Mouse (Mus musculus) myocyte (in vitro differentiated cells): ENCODE data around the gene Slc25a22. TPM values are rescaled to one million over a fixed set of nuclear protein-coding genes. Genes with fewer than 3 reads are reported as not detected.

Experiments used
- H3K27me3 ChIP-seq: one replicate; pipeline ENCODE4 v1.6.1; 2011; ENCODE audit not compliant: control insufficient read depth, insufficient read depth, insufficient read length
- H3K36me3 ChIP-seq: one replicate; pipeline ENCODE4 v1.6.1; 2011; ENCODE audit not compliant: control insufficient read depth, insufficient read depth
- H3K4me2 ChIP-seq: one replicate; pipeline ENCODE4 v1.6.1; 2011; ENCODE audit warnings: low read depth, control low read depth
- H3K4me3 ChIP-seq: one replicate; pipeline ENCODE4 v1.5.1; 2011; ENCODE audit warnings: mild to moderate bottlenecking, control low read depth, moderate library complexity
- H3K79me2 ChIP-seq: one replicate; pipeline ENCODE4 v1.6.1; 2011; ENCODE audit not compliant: control insufficient read depth, insufficient read depth
- H3ac ChIP-seq: one replicate; pipeline ENCODE4 v1.6.1; 2011; ENCODE audit not compliant: control insufficient read depth, insufficient read length
- CEBPB ChIP-seq: IDR thresholded peaks from 2 replicates; pipeline ENCODE4 v1.6.1; 2011; ENCODE audit warnings: mild to moderate bottlenecking, moderate library complexity; ENCODE audit not compliant: poor library complexity, insufficient read depth, severe bottlenecking
- E2F4 ChIP-seq: IDR thresholded peaks from one replicate; pipeline ENCODE4 v1.6.1; 2011; ENCODE audit warnings: mild to moderate bottlenecking, control low read depth, moderate library complexity; ENCODE audit not compliant: insufficient read depth
- MAX ChIP-seq: IDR thresholded peaks from one replicate; pipeline ENCODE4 v1.6.1; 2011; ENCODE audit warnings: low read depth, mild to moderate bottlenecking, control low read depth
- MYOD1 ChIP-seq, 3 experiments: IDR thresholded peaks; one replicate each; pipeline ENCODE4 v1.6.1; 2011; ENCODE audit warnings: control low read depth in 2 of 3, low read depth in 2 of 3, mild to moderate bottlenecking in 2 of 3, moderate library complexity in 1 of 3; ENCODE audit not compliant: insufficient read length in 2 of 3, control insufficient read depth in 1 of 3
- MYOG ChIP-seq, 3 experiments: IDR thresholded peaks; one replicate each; pipeline ENCODE4 v1.6.1; 2011; ENCODE audit warnings: control low read depth in 2 of 3, low read depth in 2 of 3, mild to moderate bottlenecking in 2 of 3; ENCODE audit not compliant: insufficient read length in 2 of 3, control insufficient read depth in 1 of 3, insufficient read depth in 1 of 3
- POLR2A ChIP-seq: IDR thresholded peaks from one replicate; pipeline ENCODE4 v1.6.1; 2011; ENCODE audit warnings: low read depth, mild to moderate bottlenecking, control low read depth, moderate library complexity; ENCODE audit not compliant: insufficient read length
- POLR2AphosphoS2 ChIP-seq: IDR thresholded peaks from one replicate; pipeline ENCODE4 v1.6.1; 2011; ENCODE audit warnings: low read depth, control low read depth; ENCODE audit not compliant: insufficient read length
- REST ChIP-seq: IDR thresholded peaks from one replicate; pipeline ENCODE4 v1.6.1; 2011; ENCODE audit warnings: mild to moderate bottlenecking, control low read depth, moderate library complexity; ENCODE audit not compliant: insufficient read depth, insufficient read length
- SRF ChIP-seq: IDR thresholded peaks from one replicate; pipeline ENCODE4 v1.6.1; 2011; ENCODE audit warnings: low read depth; ENCODE audit not compliant: control insufficient read depth, insufficient read length
- TCF12 ChIP-seq: IDR thresholded peaks from one replicate; pipeline ENCODE4 v1.6.1; 2011; ENCODE audit warnings: mild to moderate bottlenecking, control low read depth; ENCODE audit not compliant: poor library complexity, insufficient read depth, severe bottlenecking
- TCF3 ChIP-seq: IDR thresholded peaks from one replicate; pipeline ENCODE4 v1.6.1; 2011; ENCODE audit warnings: low read depth, control low read depth; ENCODE audit not compliant: insufficient read length
- USF1 ChIP-seq: IDR thresholded peaks from one replicate; pipeline ENCODE4 v1.6.1; 2011; ENCODE audit warnings: low read depth, mild to moderate bottlenecking, control low read depth, moderate library complexity
- polyA plus RNA-seq: library from polyadenylated mRNA; unstranded; fragments of >200 nt; fragmentation: generic; extraction: Trizol; gene quantifications from one replicate; pipeline ENCODE4 v1.2.1, GENCODE M21; 2012; ENCODE audit warnings: missing spikeins

The Slc25a22 gene
- polyA plus RNA-seq, 1 experiment, result 8.8 TPM

GRCm38 (mm10) chr7:141443828-141444237 is 6.1 kb upstream of the Slc25a22 start, which contains the start of gene Pidd1:
Pidd1 (minus strand) TSS chr7:141444025.
- Histone ChIP-seq H3K36me3 (peaks cover 5% of the 10 kb centered on the region), H3ac (no peak within 1 kb of the TSS), H3K27me3 (no peaks in the 10 kb centered on the region)

GRCm38 (mm10) chr7:141443081-141443821 is 5.6 kb upstream of the Slc25a22 start:
- peak overlapping the region; percentile 99 for H3K4me2 ChIP-seq
- TF ChIP-seq POLR2A, result no peak
- no peak for TF ChIP-seq USF1
- TF ChIP-seq TCF3, result no peak
- no peak for TF ChIP-seq REST
- no peak for TF ChIP-seq MAX
- TF ChIP-seq MYOD1 (IDR thresholded peaks at IDR 0.05; ENCODE audit: control insufficient read depth in 1 of 3, insufficient read length in 2 of 3, low read depth in 2 of 3), result no peak
- no peak for TF ChIP-seq SRF
- TF ChIP-seq E2F4, result no peak

More at GRCm38 (mm10) chr7:141443828-141444237, 6.1 kb upstream of the Slc25a22 start, which contains the start of gene Pidd1:
- H3K4me2 ChIP-seq, result peak within 1 kb of the TSS; percentile 99
- TF ChIP-seq MYOG (IDR thresholded peaks at IDR 0.05; ENCODE audit: control insufficient read depth in 1 of 3, insufficient read depth in 1 of 3, insufficient read length in 2 of 3, low read depth in 2 of 3) (no peak), MAX (no peak), CEBPB (no peak), POLR2AphosphoS2 (peak; percentile 63), REST (no peak), TCF3 (no peak), SRF (no peak), TCF12 (no peak), USF1 (no peak), MYOD1 (IDR thresholded peaks at IDR 0.05; ENCODE audit: control insufficient read depth in 1 of 3, insufficient read length in 2 of 3, low read depth in 2 of 3) (no peak), E2F4 (peak; percentile 79), POLR2A (peak; percentile 54)
- peak within 1 kb of the TSS; percentile 38 for H3K4me3 ChIP-seq
- H3K79me2 ChIP-seq, result peaks cover 14% of the 10 kb centered on the region

GRCm38 (mm10) chr7:141442199-141442598 is 4.5 kb upstream of the Slc25a22 start:
- Histone ChIP-seq H3K4me2 (peak overlapping the region; percentile 99), H3K79me2 (no peaks in the 10 kb centered on the region), H3K4me3 (peak overlapping the region; percentile 38), H3K36me3 (no peaks in the 10 kb centered on the region), H3K27me3 (no peaks in the 10 kb centered on the region), H3ac (no peak overlapping the region)
- TF ChIP-seq USF1, result no peak
- TF ChIP-seq REST, result no peak
- TF ChIP-seq SRF, result no peak

More at GRCm38 (mm10) chr7:141443081-141443821, 5.6 kb upstream of the Slc25a22 start:
- Histone ChIP-seq H3K27me3 (no peaks in the 10 kb centered on the region), H3K36me3 (no peaks in the 10 kb centered on the region), H3ac (no peak overlapping the region), H3K79me2 (peaks cover 8% of the 10 kb centered on the region), H3K4me3 (peak overlapping the region; percentile 38)

GRCm38 (mm10) chr7:141441460-141441859 is 3.8 kb upstream of the Slc25a22 start:
- Histone ChIP-seq H3K4me3 (peak overlapping the region; percentile 38), H3K27me3 (no peaks in the 10 kb centered on the region), H3K79me2 (peaks cover 6% of the 10 kb centered on the region), H3K36me3 (no peaks in the 10 kb centered on the region), H3ac (no peak overlapping the region), H3K4me2 (no peak overlapping the region)
- TF ChIP-seq REST (no peak), POLR2AphosphoS2 (no peak), E2F4 (no peak), USF1 (no peak), TCF12 (no peak), SRF (no peak), MYOD1 (IDR thresholded peaks at IDR 0.05; ENCODE audit: control insufficient read depth in 1 of 3, insufficient read length in 2 of 3, low read depth in 2 of 3) (no peak), MAX (no peak), TCF3 (no peak), CEBPB (no peak), MYOG (IDR thresholded peaks at IDR 0.05; ENCODE audit: control insufficient read depth in 1 of 3, insufficient read depth in 1 of 3, insufficient read length in 2 of 3, low read depth in 2 of 3) (no peak), POLR2A (no peak)

GRCm38 (mm10) chr7:141440613-141441012 is 2.9 kb upstream of the Slc25a22 start:
- H3K4me2 ChIP-seq, result no peak overlapping the region
- no peak overlapping the region for H3ac ChIP-seq
- no peak for TF ChIP-seq MAX
- TF ChIP-seq E2F4, result no peak
- no peak for TF ChIP-seq TCF3
- TF ChIP-seq MYOG (IDR thresholded peaks at IDR 0.05; ENCODE audit: control insufficient read depth in 1 of 3, insufficient read depth in 1 of 3, insufficient read length in 2 of 3, low read depth in 2 of 3), result no peak
- peaks cover 6% of the 10 kb centered on the region for H3K79me2 ChIP-seq
- no peaks in the 10 kb centered on the region for H3K27me3 ChIP-seq
- H3K4me3 ChIP-seq, result no peak overlapping the region
- no peaks in the 10 kb centered on the region for H3K36me3 ChIP-seq
